Mouse (Mus musculus) limb, embryonic 14.5 days (tissue): ENCODE data around the gene Vsir. TPM values are rescaled to one million over a fixed set of nuclear protein-coding genes. Genes with fewer than 3 reads are reported as not detected.

ENCODE experiments used
- ATAC-seq: fragments of 200-750 bp; cut with Nextera tagmentation; 2 replicates; pipeline ENCODE4 v1.8.0; 2017; ENCODE audit warnings: low read depth, moderate number of reproducible peaks, moderate TSS enrichment; ENCODE audit not compliant: low FRiP score
- DNase-seq: peaks from one replicate; pipeline ENCODE4 v3.0.0-alpha.2; 2015; ENCODE audit warnings: low spot score
- H3K27ac ChIP-seq: fragments of 300-500 bp; sonication (generic); replicated peaks from 2 replicates; pipeline ENCODE4 v1.5.1; 2014; ENCODE audit warnings: low read depth, mild to moderate bottlenecking, low read length, moderate library complexity, mixed read lengths
- H3K27me3 ChIP-seq: fragments of 300-500 bp; sonication (generic); 2 replicates; pipeline ENCODE4 v1.6.1; 2014; ENCODE audit warnings: low read length, mixed read lengths; ENCODE audit not compliant: control insufficient read depth, insufficient read depth
- H3K36me3 ChIP-seq: fragments of 300-500 bp; sonication (generic); 2 replicates; pipeline ENCODE4 v1.6.1; 2014; ENCODE audit warnings: mild to moderate bottlenecking, low read length, moderate library complexity, mixed read lengths; ENCODE audit not compliant: control insufficient read depth, insufficient read depth
- H3K4me1 ChIP-seq: fragments of 300-500 bp; sonication (generic); 2 replicates; pipeline ENCODE4 v1.6.1; 2014; ENCODE audit warnings: antibody characterized with exemption, low read length, mixed read lengths; ENCODE audit not compliant: control insufficient read depth, insufficient read depth
- H3K4me2 ChIP-seq: fragments of 300-500 bp; sonication (generic); replicated peaks from 2 replicates; pipeline ENCODE4 v1.6.1; 2014; ENCODE audit warnings: low read depth, mild to moderate bottlenecking, low read length, moderate library complexity; ENCODE audit not compliant: severe bottlenecking
- H3K4me3 ChIP-seq: fragments of 300-500 bp; sonication (generic); replicated peaks from 2 replicates; pipeline ENCODE4 v1.5.1; 2014; ENCODE audit warnings: low read length
- H3K9ac ChIP-seq: fragments of 300-500 bp; sonication (generic); 2 replicates; pipeline ENCODE4 v1.6.1; 2014; ENCODE audit warnings: mild to moderate bottlenecking, low read depth, low read length, moderate library complexity; ENCODE audit not compliant: severe bottlenecking
- H3K9me3 ChIP-seq: fragments of 300-500 bp; sonication (generic); 2 replicates; pipeline ENCODE4 v1.6.1; 2016; ENCODE audit warnings: low read length; ENCODE audit not compliant: control insufficient read depth
- POLR2A ChIP-seq: fragments of 200-500 bp; IDR thresholded peaks from 2 replicates; pipeline ENCODE4 v1.8.0; 2012; ENCODE audit warnings: inconsistent platforms, mild to moderate bottlenecking, moderate library complexity, borderline replicate concordance; ENCODE audit not compliant: insufficient read depth, insufficient read length; ENCODE audit errors: extremely low read depth
- WGBS: fragments of 180-500 bp; shearing (Covaris S2); extraction: QIAGEN DNeasy Blood & Tissue Kit; methylation state at CpG from one replicate; pipeline ENCODE4 v1.1.7; 2014; 5-methylcytosine and 5-hydroxymethylcytosine counted together
- polyA plus RNA-seq, 2 experiments: library from polyadenylated mRNA; depleted of rRNA in 1 of 2; stranded (reverse) in 1 of 2; unstranded in 1 of 2; fragments of >200 nt; fragmentation: Nextera tagmentation in 1 of 2; extraction: Ambion mirVana in 1 of 2; gene quantifications; 2 replicates each; pipeline versions ENCODE4 v1.2.1 to v1.2.3; 2012 to 2014

Gene Vsir
- polyA plus RNA-seq, 2 experiments = 4.0 to 9.4 TPM

GRCm38 (mm10) chr10:60391661-60392060 lies 45.0 kb downstream of the Vsir start:
- ATAC-seq = no peak

GRCm38 (mm10) chr10:60394936-60395335 lies 48.3 kb downstream of the Vsir start:
- H3K4me1 ChIP-seq = peaks cover 4% of the 10 kb centered on the region; the same call in 1 of the 2 replicates
- no peak overlapping the region for H3K27ac ChIP-seq
- no peak for TF ChIP-seq POLR2A
- no peaks in the 10 kb centered on the region for H3K9me3 ChIP-seq
- no peak overlapping the region for H3K9ac ChIP-seq
- WGBS = 89% methylated on average over 7 of the region's 7 CpGs
- DNase-seq = no peak
- no peak overlapping the region for H3K4me3 ChIP-seq
- no peak overlapping the region for H3K4me2 ChIP-seq
- no peaks in the 10 kb centered on the region for H3K27me3 ChIP-seq
- no peaks in the 10 kb centered on the region for H3K36me3 ChIP-seq
- no peak for ATAC-seq

More at GRCm38 (mm10) chr10:60391661-60392060, 45.0 kb downstream of the Vsir start:
- no peak for TF ChIP-seq POLR2A
- WGBS = 90% methylated on average over 9 of the region's 9 CpGs
- H3K27ac ChIP-seq = no peak overlapping the region
- no peak overlapping the region for H3K4me2 ChIP-seq
- no peak overlapping the region for H3K4me3 ChIP-seq
- no peaks in the 10 kb centered on the region for H3K36me3 ChIP-seq
- no peak overlapping the region for H3K9ac ChIP-seq
- no peaks in the 10 kb centered on the region for H3K27me3 ChIP-seq
- H3K4me1 ChIP-seq = no peaks in the 10 kb centered on the region
- no peak for DNase-seq
- H3K9me3 ChIP-seq = no peaks in the 10 kb centered on the region

- Histone ChIP-seq H3K4me3 (no peak overlapping the region), H3K4me2 (no peak overlapping the region), H3K9ac (no peak overlapping the region), H3K4me1 (peaks cover 8% of the 10 kb centered on the region), H3K27me3 (no peaks in the 10 kb centered on the region), H3K27ac (no peak overlapping the region), H3K9me3 (no peaks in the 10 kb centered on the region), H3K36me3 (no peaks in the 10 kb centered on the region)
- ATAC-seq = no peak
- WGBS = 75% methylated on average over 5 of the region's 5 CpGs
- DNase-seq = no peak
- no peak for TF ChIP-seq POLR2A
Measured at GRCm38 (mm10) chr10:60395605-60396004, 49.0 kb downstream of the Vsir start.

- H3K4me2 ChIP-seq = no peak overlapping the region
- ATAC-seq (no peak), DNase-seq (no peak)
- TF ChIP-seq POLR2A = no peak
- H3K27ac ChIP-seq = no peak overlapping the region
- H3K4me3 ChIP-seq = no peak overlapping the region
- H3K36me3 ChIP-seq = no peaks in the 10 kb centered on the region
- 85% methylated on average over 10 of the region's 10 CpGs for WGBS
- H3K9ac ChIP-seq = no peak overlapping the region
- peaks cover 8% of the 10 kb centered on the region for H3K4me1 ChIP-seq
- no peaks in the 10 kb centered on the region for H3K9me3 ChIP-seq
- H3K27me3 ChIP-seq = no peaks in the 10 kb centered on the region
Measured at GRCm38 (mm10) chr10:60398051-60398814, 51.6 kb downstream of the Vsir start.

GRCm38 (mm10) chr10:60399449-60399848 lies 52.8 kb downstream of the Vsir start, which contains the start of gene Gm17455:
Gene Gm17455 (plus strand): TSS chr10:60399726.
- Histone ChIP-seq H3K9me3 (no peaks in the 10 kb centered on the region), H3K4me1 (peaks cover 8% of the 10 kb centered on the region), H3K36me3 (no peaks in the 10 kb centered on the region), H3K4me2 (no peak within 1 kb of the TSS), H3K27ac (no peak within 1 kb of the TSS), H3K9ac (peak within 1 kb of the TSS; percentile 6), H3K27me3 (no peaks in the 10 kb centered on the region), H3K4me3 (no peak within 1 kb of the TSS)
- 49% methylated on average over 7 of the region's 7 CpGs for WGBS
- TF ChIP-seq POLR2A = no peak
- ATAC-seq = no peak
- no peak for DNase-seq
